Mouse (Mus musculus) CH12.LX (cell line): ENCODE data around the gene Proca1. TPM values are rescaled to one million over a fixed set of nuclear protein-coding genes. Genes with fewer than 3 reads are reported as not detected.

Source experiments
- DNase-seq: peaks from one replicate; pipeline ENCODE4 v3.0.0-alpha.2; 2013; ENCODE audit errors: extremely low read depth
- H3K27ac ChIP-seq: 2 replicates; pipeline ENCODE4 v1.5.1; 2012; ENCODE audit warnings: low read depth, mild to moderate bottlenecking, control low read depth, moderate library complexity; ENCODE audit not compliant: insufficient read depth
- H3K27me3 ChIP-seq: replicated peaks from 2 replicates; pipeline ENCODE3; 2012; ENCODE audit warnings: inconsistent platforms
- H3K36me3 ChIP-seq, 2 experiments: replicated peaks in 1 of 2; 2 replicates each; pipeline versions ENCODE3 to v1.6.1; 2012; ENCODE audit warnings: inconsistent platforms in 1 of 2, low read length in 1 of 2, mild to moderate bottlenecking in 1 of 2, mixed read lengths in 1 of 2, moderate library complexity in 1 of 2; ENCODE audit not compliant: control insufficient read depth in 1 of 2, insufficient read depth in 1 of 2
- H3K4me1 ChIP-seq, 2 experiments: 2 replicates each; pipeline ENCODE4 v1.6.1; 2012; ENCODE audit warnings: inconsistent platforms in 1 of 2, moderate library complexity in 1 of 2; ENCODE audit not compliant: insufficient read depth in 2 of 2, control insufficient read depth in 1 of 2
- H3K4me2 ChIP-seq: 2 replicates; pipeline ENCODE4 v1.6.1; 2012; ENCODE audit warnings: low read depth, mild to moderate bottlenecking, control low read depth; ENCODE audit not compliant: poor library complexity, insufficient read depth, severe bottlenecking
- H3K4me3 ChIP-seq, 3 experiments: fragments of 150-350 bp in 1 of 3; sonication (generic) in 1 of 3; replicated peaks in 1 of 3; 2 replicates each; pipeline versions ENCODE3 to v1.5.1; 2011 to 2012; ENCODE audit warnings: low read depth in 2 of 3, low read length in 2 of 3, mild to moderate bottlenecking in 2 of 3, moderate library complexity in 2 of 3, control low read depth in 1 of 3, improper control_type of control experiment in 1 of 3, inconsistent platforms in 1 of 3, mixed read lengths in 1 of 3; ENCODE audit not compliant: poor library complexity in 1 of 3
- H3K79me2 ChIP-seq: replicated peaks from 2 replicates; pipeline ENCODE4 v1.6.1; 2012; ENCODE audit warnings: mild to moderate bottlenecking, moderate library complexity; ENCODE audit not compliant: control insufficient read depth, poor library complexity, insufficient read depth, severe bottlenecking; ENCODE audit errors: extremely low read depth
- H3K9ac ChIP-seq: 2 replicates; pipeline ENCODE4 v1.6.1; 2012; ENCODE audit warnings: low read depth, mild to moderate bottlenecking, control low read depth, moderate library complexity; ENCODE audit not compliant: insufficient read depth
- H3K9me3 ChIP-seq: replicated peaks from 2 replicates; pipeline ENCODE3; 2012; ENCODE audit warnings: low read length, inconsistent platforms, mixed read lengths
- BHLHE40 ChIP-seq: IDR thresholded peaks from 2 replicates; pipeline ENCODE4 v1.6.1; 2011; ENCODE audit warnings: mild to moderate bottlenecking, low read depth, low read length, improper control_type of control experiment
- CTCF ChIP-seq, 2 experiments: IDR thresholded peaks in 1 of 2; conservative IDR thresholded peaks in 1 of 2; 2 replicates each; pipeline ENCODE4 v1.5.1; 2011 to 2012; ENCODE audit warnings: low read depth in 2 of 2, low read length in 2 of 2, improper control_type of control experiment in 1 of 2, inconsistent platforms in 1 of 2, mild to moderate bottlenecking in 1 of 2, moderate library complexity in 1 of 2
- ELF1 ChIP-seq: IDR thresholded peaks from 2 replicates; pipeline ENCODE4 v1.6.1; 2014; ENCODE audit warnings: low read depth, mild to moderate bottlenecking, inconsistent platforms, low read length, improper control_type of control experiment
- EP300 ChIP-seq: IDR thresholded peaks from 2 replicates; pipeline ENCODE4 v1.6.1; 2011; ENCODE audit warnings: low read length, improper control_type of control experiment
- ETS1 ChIP-seq: conservative IDR thresholded peaks from 2 replicates; pipeline ENCODE4 v1.6.1; 2012; ENCODE audit warnings: low read depth, mild to moderate bottlenecking, inconsistent platforms, low read length, improper control_type of control experiment, moderate library complexity
- GABPA ChIP-seq: IDR thresholded peaks from 2 replicates; pipeline ENCODE4 v1.6.1; 2012; ENCODE audit warnings: low read depth, low read length, improper control_type of control experiment, inconsistent platforms; ENCODE audit not compliant: insufficient replicate concordance
- HCFC1 ChIP-seq: IDR thresholded peaks from 2 replicates; pipeline ENCODE4 v1.6.1; 2012; ENCODE audit warnings: low read depth, mild to moderate bottlenecking, inconsistent platforms, low read length, improper control_type of control experiment
- IRF4 ChIP-seq: IDR thresholded peaks from 2 replicates; pipeline ENCODE4 v1.6.1; 2014; ENCODE audit warnings: low read depth, mild to moderate bottlenecking, inconsistent platforms, low read length, improper control_type of control experiment
- MAFK ChIP-seq: IDR thresholded peaks from 2 replicates; pipeline ENCODE4 v1.6.1; 2011; ENCODE audit warnings: low read length, improper control_type of control experiment; ENCODE audit not compliant: insufficient replicate concordance
- MAZ ChIP-seq: IDR thresholded peaks from 2 replicates; pipeline ENCODE4 v1.6.1; 2012; ENCODE audit warnings: low read depth, mild to moderate bottlenecking, inconsistent platforms, low read length, improper control_type of control experiment, moderate library complexity
- MYC ChIP-seq: IDR thresholded peaks from 2 replicates; pipeline ENCODE4 v1.6.1; 2011; ENCODE audit warnings: low read depth, mild to moderate bottlenecking, improper control_type of control experiment, low read length
- NELFE ChIP-seq: IDR thresholded peaks from 2 replicates; pipeline ENCODE4 v1.6.1; 2011; ENCODE audit warnings: low read depth, low read length, improper control_type of control experiment
- POLR2A ChIP-seq: IDR thresholded peaks from 2 replicates; pipeline ENCODE4 v1.6.1; 2011; ENCODE audit warnings: low read depth, mild to moderate bottlenecking, improper control_type of control experiment, low read length
- SMC3 ChIP-seq: IDR thresholded peaks from 2 replicates; pipeline ENCODE4 v1.6.1; 2011; ENCODE audit warnings: low read depth, low read length, improper control_type of control experiment
- TCF12 ChIP-seq: IDR thresholded peaks from 2 replicates; pipeline ENCODE4 v1.6.1; 2014; ENCODE audit warnings: low read depth, mild to moderate bottlenecking, inconsistent platforms, low read length, improper control_type of control experiment
- UBTF ChIP-seq: IDR thresholded peaks from 2 replicates; pipeline ENCODE4 v1.6.1; 2012; ENCODE audit warnings: low read depth, mild to moderate bottlenecking, inconsistent platforms, low read length, improper control_type of control experiment, moderate library complexity
- ZKSCAN1 ChIP-seq: IDR thresholded peaks from 2 replicates; pipeline ENCODE4 v1.6.1; 2012; ENCODE audit warnings: low read depth, inconsistent platforms, low read length, improper control_type of control experiment, borderline replicate concordance
- ZNF384 ChIP-seq: IDR thresholded peaks from 2 replicates; pipeline ENCODE4 v1.6.1; 2012; ENCODE audit warnings: low read depth, low read length, improper control_type of control experiment, inconsistent platforms
- dilution Hi-C: fragments of 300-500 bp; cut with MboI; formaldehyde crosslinking; loops from 2 replicates; pipeline ENCODE4 v1.14.3; 2020; ENCODE audit warnings: low sequenced_read_pairs; ENCODE audit not compliant: extremely low pct_unique_long_range_greater_than_20kb, extremely low pct_ligation_motif_present
- in situ Hi-C: fragments of 300-500 bp; cut with MboI; formaldehyde crosslinking; loops from 3 replicates; pipeline ENCODE4 v1.14.3; 2019; ENCODE audit warnings: low sequenced_read_pairs, low pct_ligation_motif_present, low pct_unique_long_range_greater_than_20kb, mixed read lengths
- polyA plus RNA-seq: library from polyadenylated mRNA; unstranded; fragments of >175 nt; gene quantifications from 2 replicates; pipeline ENCODE4 v1.2.1, GENCODE M21; 2012; ENCODE audit warnings: low read depth; ENCODE audit not compliant: insufficient read length
- total RNA-seq, 2 experiments: library from RNA; depleted of rRNA; stranded (reverse); fragments of 300-350 nt in 1 of 2; fragments of >200 nt in 1 of 2; gene quantifications; 2 replicates each; pipeline ENCODE4 v1.2.3; 2012 to 2014

Gene Proca1
- total and polyA plus RNA-seq, 3 experiments = 0.40 TPM; not detected in 2

DNA sequence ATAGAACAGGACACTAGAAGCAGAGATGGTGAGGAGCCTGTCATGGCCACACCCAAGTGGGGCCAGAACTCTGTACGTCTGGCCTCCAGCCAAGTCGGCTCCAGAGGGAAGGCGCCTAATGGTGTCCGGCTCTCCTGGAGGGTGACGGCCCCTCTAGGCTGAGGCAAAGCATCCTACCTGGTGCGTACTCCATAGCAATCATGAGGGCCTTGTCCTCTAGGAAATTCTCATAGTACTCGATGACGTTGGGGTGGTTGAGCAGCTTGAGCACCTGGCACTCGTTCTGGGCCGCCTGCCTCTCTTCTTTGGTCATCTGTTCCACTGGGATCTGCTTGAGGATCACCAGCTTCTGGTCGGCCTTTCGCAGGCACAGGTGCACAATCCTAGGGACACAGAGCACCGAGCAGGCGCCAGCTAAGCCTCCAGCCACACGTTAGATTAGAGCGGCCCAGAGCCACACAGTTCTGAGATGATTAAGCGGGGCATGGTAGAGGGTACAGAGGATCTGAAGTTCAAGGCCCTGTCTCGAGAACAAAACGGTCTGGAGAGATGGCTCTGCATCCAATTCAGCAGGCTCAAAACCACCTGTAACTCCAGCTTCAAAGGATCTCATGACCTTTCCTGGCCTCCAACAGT, 20.3 kb upstream of the Proca1 start:
- no peak overlapping the region for H3K27ac ChIP-seq
- dilution Hi-C loops = no loop called here
- H3K4me1 ChIP-seq = peaks cover 7 to 69% of the 10 kb centered on the region in 2 experiments
- no peaks in the 10 kb centered on the region for H3K27me3 ChIP-seq
- H3K9ac ChIP-seq = no peak overlapping the region
- peaks cover 2% of the 10 kb centered on the region for H3K9me3 ChIP-seq
- TF ChIP-seq TCF12 (no peak), CTCF (conservative IDR thresholded peaks at IDR 0.05 in 1 of 2, IDR thresholded peaks at IDR 0.05 in 1 of 2; ENCODE audit: low read depth in 2 of 2, low read length in 2 of 2) (no peak), EP300 (no peak), ELF1 (no peak), GABPA (no peak), ZKSCAN1 (no peak), MYC (no peak)
- H3K36me3 ChIP-seq = peaks cover 0 to 24% of the 10 kb centered on the region in 2 experiments
- no peak for DNase-seq
- no peak overlapping the region for H3K4me3 ChIP-seq
- no peaks in the 10 kb centered on the region for H3K79me2 ChIP-seq
- in situ Hi-C loops = loop anchor here (10.0 kb wide), 1 partner anchor 148 kb away; no protein-coding TSS in a partner anchor
- no peak overlapping the region for H3K4me2 ChIP-seq

DNA sequence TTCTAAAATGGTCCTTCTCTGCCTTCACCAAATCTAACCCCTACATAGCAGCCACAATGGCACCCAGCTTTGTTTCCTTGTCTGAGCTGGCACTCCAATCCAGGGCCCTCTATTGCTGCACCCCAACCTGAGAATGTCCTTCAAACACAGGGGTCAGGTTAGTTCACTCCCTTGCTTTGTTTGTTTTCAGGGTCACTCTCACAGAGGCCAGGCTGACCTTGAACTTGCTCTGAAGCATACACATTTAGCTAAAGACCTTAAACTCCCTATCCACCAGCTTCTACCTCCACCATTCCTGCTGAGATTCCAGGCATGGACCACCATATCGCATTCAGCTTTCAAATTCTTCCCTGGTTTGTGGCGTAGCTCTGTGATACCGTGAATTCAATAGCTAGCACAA, 18.7 kb upstream of the Proca1 start:
- no peak overlapping the region for H3K27ac ChIP-seq

More for the DNA sequence above, 18.7 kb upstream of the Proca1 start:
- TF ChIP-seq GABPA (no peak), UBTF (no peak), MAZ (no peak), NELFE (no peak), HCFC1 (no peak), IRF4 (no peak), CTCF (conservative IDR thresholded peaks at IDR 0.05 in 1 of 2, IDR thresholded peaks at IDR 0.05 in 1 of 2; ENCODE audit: low read depth in 2 of 2, low read length in 2 of 2) (no peak), MAFK (no peak), SMC3 (no peak), ETS1 (no peak), EP300 (no peak), ZNF384 (no peak), BHLHE40 (no peak), POLR2A (no peak)
- H3K36me3 ChIP-seq = peaks cover 3 to 32% of the 10 kb centered on the region in 2 experiments
- DNase-seq = no peak
- H3K9ac ChIP-seq = no peak overlapping the region
- H3K79me2 ChIP-seq = peaks cover 2% of the 10 kb centered on the region; the same call in 1 of the 2 replicates
- no peak overlapping the region for H3K4me3 ChIP-seq
- dilution Hi-C loops (no loop called here), in situ Hi-C loops (loop anchor here (10.0 kb wide), 1 partner anchor 150 kb away; no protein-coding TSS in a partner anchor)
- no peaks in the 10 kb centered on the region for H3K27me3 ChIP-seq
- peaks cover 2% of the 10 kb centered on the region for H3K9me3 ChIP-seq
- no peak overlapping the region for H3K4me2 ChIP-seq
- H3K4me1 ChIP-seq = peaks cover under 1 to 60% of the 10 kb centered on the region in 2 experiments
